Mouse (Mus musculus) heart, embryonic 12.5 days (tissue): ENCODE measurements around the gene Stx17. TPM values are rescaled to one million over a fixed set of nuclear protein-coding genes. Genes with fewer than 3 reads are reported as not detected.
A peak's percentile ranks its signal among the peaks of the same experiment; 100 is the strongest.

Source experiments
- ATAC-seq: fragments of 200-750 bp; cut with Nextera tagmentation; 2 replicates; pipeline ENCODE4 v1.8.0; 2017; ENCODE audit warnings: moderate TSS enrichment, moderate library complexity; ENCODE audit not compliant: insufficient number of reproducible peaks, low FRiP score
- H3K27ac ChIP-seq: fragments of 300-500 bp; sonication (generic); 2 replicates; pipeline ENCODE4 v1.5.1; 2016; ENCODE audit warnings: mild to moderate bottlenecking, moderate library complexity; ENCODE audit not compliant: poor library complexity, severe bottlenecking
- H3K27me3 ChIP-seq: fragments of 300-500 bp; sonication (generic); replicated peaks from 2 replicates; pipeline ENCODE4 v1.6.1; 2016; ENCODE audit warnings: mild to moderate bottlenecking, moderate library complexity
- H3K36me3 ChIP-seq: fragments of 300-500 bp; sonication (generic); 2 replicates; pipeline ENCODE4 v1.6.1; 2016; ENCODE audit warnings: mild to moderate bottlenecking, moderate library complexity
- H3K4me1 ChIP-seq: fragments of 300-500 bp; sonication (generic); replicated peaks from 2 replicates; pipeline ENCODE4 v1.6.1; 2016; ENCODE audit warnings: mild to moderate bottlenecking
- H3K4me2 ChIP-seq: fragments of 300-500 bp; sonication (generic); 2 replicates; pipeline ENCODE4 v1.6.1; 2016; ENCODE audit warnings: mild to moderate bottlenecking, moderate library complexity
- H3K4me3 ChIP-seq: fragments of 300-500 bp; sonication (generic); 2 replicates; pipeline ENCODE4 v1.5.1; 2016; ENCODE audit warnings: mild to moderate bottlenecking
- H3K9ac ChIP-seq: fragments of 300-500 bp; sonication (generic); 2 replicates; pipeline ENCODE4 v1.6.1; 2016; ENCODE audit warnings: mild to moderate bottlenecking, moderate library complexity
- H3K9me3 ChIP-seq: fragments of 300-500 bp; sonication (generic); replicated peaks from 2 replicates; pipeline ENCODE4 v1.6.1; 2016; ENCODE audit warnings: mild to moderate bottlenecking, moderate library complexity
- WGBS: fragments of 180-500 bp; shearing (Covaris S2); methylation state at CpG from one replicate; pipeline ENCODE4 v1.1.7; 2016; 5-methylcytosine and 5-hydroxymethylcytosine counted together
- polyA plus RNA-seq: library from polyadenylated mRNA; unstranded; fragments of >200 nt; fragmentation: Nextera tagmentation; extraction: Ambion mirVana; gene quantifications from 2 replicates; pipeline ENCODE4 v1.2.1, GENCODE M21; 2016

The Stx17 gene
- 22.4 and 25.8 TPM in 2 replicates for polyA plus RNA-seq

DNA sequence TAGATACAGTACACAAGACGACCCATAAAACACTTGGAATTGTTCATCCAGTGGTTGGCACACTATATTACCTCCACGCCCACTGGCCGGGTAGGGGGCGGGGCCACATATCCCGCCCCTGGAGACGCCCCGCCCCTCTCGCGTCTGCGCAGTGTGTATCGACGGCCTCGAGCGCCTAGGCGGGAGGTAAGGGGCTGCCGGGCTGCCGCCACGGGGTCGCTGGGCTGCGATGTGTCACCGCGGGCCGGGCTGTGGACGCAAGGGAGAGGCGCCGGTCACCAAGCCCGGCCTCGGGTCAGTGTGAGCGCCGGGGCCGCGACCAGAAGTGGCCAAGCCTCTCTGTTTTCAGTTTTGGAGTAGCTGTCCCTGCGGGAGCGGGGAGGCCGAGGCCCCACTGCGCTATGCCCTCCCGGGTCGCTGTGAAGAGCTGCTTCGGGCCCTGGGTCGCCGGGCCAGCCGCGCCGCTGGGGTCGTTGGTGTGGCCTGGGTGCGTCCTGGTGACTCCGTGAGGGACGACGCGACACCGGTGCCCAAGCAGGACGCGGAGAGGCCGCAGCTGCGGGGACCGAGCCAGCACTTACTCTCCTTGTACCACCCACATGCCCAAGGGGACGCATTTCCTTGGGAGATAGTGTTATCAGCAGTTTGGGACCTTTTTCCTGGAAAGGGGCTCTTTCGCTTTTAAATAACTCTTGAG is at the start of gene Stx17:
Stx17 (plus strand) TSS at position 143 of the 697 bp plus-strand sequence.
- WGBS: under 1% methylated on average over 58 of the region's 58 CpGs
- H3K4me2 ChIP-seq: peak within 1 kb of the TSS; percentile 91

DNA sequence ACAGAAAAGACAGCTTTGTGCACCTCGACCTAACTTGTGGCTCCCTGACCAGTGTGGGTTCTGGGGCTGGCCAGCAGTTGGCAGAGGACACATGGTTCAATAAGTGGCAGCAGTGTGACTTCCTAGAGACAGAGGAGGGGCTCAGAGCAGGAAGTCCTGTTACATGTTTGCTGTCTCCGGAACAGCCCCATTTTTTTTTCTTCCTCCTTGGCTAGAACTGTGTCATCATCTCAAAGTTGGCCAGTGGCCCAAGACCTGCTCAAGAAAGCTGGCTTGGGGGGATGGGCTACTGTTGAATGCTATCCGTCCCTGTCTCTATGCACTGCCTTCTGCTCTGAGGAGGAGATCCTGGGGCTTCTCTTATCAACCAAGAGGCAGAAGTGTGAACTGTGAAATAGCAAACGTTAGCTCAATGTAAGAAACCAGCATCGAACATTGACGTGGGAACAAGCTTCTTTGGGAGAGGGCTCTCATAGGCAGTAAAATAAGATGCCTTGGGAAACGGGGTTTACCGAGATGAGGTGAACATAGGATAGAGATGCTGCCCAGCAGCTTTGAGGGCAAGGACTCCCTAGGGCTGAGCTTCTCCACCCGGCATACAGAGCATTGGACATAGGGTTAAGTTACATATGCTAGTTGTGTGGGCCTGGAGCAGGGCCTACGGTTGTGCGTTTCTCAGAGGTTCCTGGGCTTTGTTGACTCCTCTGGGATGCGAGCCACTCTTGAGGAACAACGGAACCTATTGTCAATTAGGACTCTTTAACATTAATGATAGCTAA is 47.8 kb upstream of the Stx17 start:
- Histone ChIP-seq H3K4me2 (no peak overlapping the region), H3K9me3 (no peaks in the 10 kb centered on the region), H3K36me3 (no peaks in the 10 kb centered on the region), H3K9ac (no peak overlapping the region), H3K4me3 (no peak overlapping the region), H3K27ac (no peak overlapping the region), H3K4me1 (peaks cover 14% of the 10 kb centered on the region), H3K27me3 (no peaks in the 10 kb centered on the region)
- ATAC-seq: peak; percentile 33
- WGBS: 60% methylated on average over 13 of the region's 13 CpGs

More for the DNA sequence above, at the start of gene Stx17:
- Histone ChIP-seq H3K4me3 (peak within 1 kb of the TSS; percentile 76), H3K36me3 (no peaks in the 10 kb centered on the region), H3K4me1 (peaks cover 4% of the 10 kb centered on the region; the same call in 1 of the 2 replicates), H3K27ac (peak within 1 kb of the TSS; percentile 45), H3K9me3 (no peaks in the 10 kb centered on the region), H3K27me3 (no peaks in the 10 kb centered on the region), H3K9ac (peak within 1 kb of the TSS; percentile 83)
- peak; percentile 100 for ATAC-seq

DNA sequence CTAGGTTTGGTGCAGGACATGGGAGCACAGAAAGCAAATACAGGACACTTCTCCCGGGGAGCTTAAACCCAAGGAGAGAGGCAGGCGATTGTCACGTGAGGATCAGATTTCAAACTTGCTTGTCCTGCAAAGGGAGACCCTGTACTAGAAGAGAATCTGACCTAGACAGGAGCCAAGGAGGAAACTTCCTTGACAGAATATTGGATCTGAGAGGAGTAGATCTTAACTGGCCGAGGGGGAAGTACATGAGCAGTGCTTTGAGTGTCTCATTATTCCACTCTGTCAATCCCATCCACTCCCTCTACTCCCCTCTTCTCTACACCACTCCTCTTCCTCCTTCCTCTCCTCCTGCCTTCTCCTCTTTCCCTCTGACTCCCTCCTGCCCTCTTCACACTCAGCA is 46.5 kb upstream of the Stx17 start:
- H3K9ac ChIP-seq: no peak overlapping the region
- ATAC-seq: no peak
- peaks cover 14% of the 10 kb centered on the region for H3K4me1 ChIP-seq
- no peak overlapping the region for H3K4me3 ChIP-seq
- no peaks in the 10 kb centered on the region for H3K27me3 ChIP-seq
- no peaks in the 10 kb centered on the region for H3K36me3 ChIP-seq
- WGBS: 11% methylated on average over 4 of the region's 4 CpGs
- H3K27ac ChIP-seq: no peak overlapping the region
- H3K4me2 ChIP-seq: peak overlapping the region; percentile 1
- no peaks in the 10 kb centered on the region for H3K9me3 ChIP-seq

DNA sequence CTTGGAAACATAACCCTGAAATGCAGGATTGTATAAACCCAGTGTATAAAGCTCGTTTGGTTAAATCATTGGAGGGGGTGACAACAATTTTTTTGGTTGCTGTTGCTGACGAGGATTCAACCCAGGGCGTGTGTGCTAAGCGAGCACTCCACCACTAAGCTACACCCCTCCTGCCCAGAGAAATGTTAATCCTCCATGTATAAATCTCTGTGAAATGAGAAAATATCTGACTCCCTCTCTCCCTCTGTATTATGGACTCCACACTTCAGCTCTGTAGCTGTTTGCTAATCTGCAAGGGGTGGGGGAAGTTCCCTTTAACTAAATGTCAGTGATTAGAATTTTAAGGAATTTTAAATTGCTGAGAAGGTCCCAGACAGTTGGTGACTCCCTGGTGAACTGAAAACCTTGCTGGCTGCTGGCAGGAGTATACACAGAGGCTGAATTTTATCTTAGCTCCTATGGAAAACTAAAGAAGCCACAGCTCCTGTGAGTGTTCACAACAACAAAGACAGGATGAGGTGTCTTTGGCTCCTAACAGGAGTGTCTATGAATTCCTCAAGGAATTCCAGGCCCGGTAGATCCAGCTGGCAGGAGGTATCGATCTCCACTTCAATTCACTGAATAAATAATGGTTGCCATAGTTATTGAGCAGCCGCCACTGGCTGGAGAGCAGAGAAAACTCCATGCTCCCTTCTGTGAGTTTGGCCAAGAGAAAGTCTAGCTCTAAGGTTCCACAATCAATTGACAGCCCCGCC is 45.3 kb upstream of the Stx17 start:
- Histone ChIP-seq H3K9ac (no peak overlapping the region), H3K36me3 (no peaks in the 10 kb centered on the region), H3K9me3 (no peaks in the 10 kb centered on the region), H3K27me3 (no peaks in the 10 kb centered on the region), H3K27ac (no peak overlapping the region), H3K4me3 (no peak overlapping the region), H3K4me1 (peaks cover 14% of the 10 kb centered on the region), H3K4me2 (no peak overlapping the region)
- ATAC-seq: no peak
- WGBS: 56% methylated on average over 8 of the region's 8 CpGs

DNA sequence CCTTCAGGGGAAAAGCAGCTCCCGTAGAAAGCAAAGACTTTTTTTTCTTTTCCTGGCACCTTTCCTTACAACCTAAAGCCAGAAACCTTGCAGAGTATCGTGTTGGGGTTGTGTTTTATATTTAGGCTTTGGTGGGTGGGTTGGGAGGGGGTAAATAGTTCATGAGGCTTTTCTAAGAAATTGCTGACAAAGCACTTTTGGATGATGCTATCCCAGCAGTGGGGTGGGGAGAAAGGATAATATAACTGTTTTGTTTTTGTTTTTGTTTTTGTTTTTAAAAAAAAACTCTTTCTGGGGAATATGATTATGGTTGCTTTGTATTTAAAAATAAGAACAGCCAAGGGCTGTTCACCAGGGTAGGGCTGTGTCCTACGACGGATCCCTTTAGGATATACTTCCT is 41.3 kb upstream of the Stx17 start:
- Histone ChIP-seq H3K9ac (no peak overlapping the region), H3K4me1 (0 out of 2 replicates have a peak, but pooled peaks cover under 1% of the 10 kb centered on the region), H3K27ac (no peak overlapping the region), H3K4me3 (no peak overlapping the region), H3K9me3 (no peaks in the 10 kb centered on the region), H3K27me3 (no peaks in the 10 kb centered on the region), H3K4me2 (no peak overlapping the region), H3K36me3 (no peaks in the 10 kb centered on the region)
- no peak for ATAC-seq
- 85% methylated on average over 4 of the region's 4 CpGs for WGBS

DNA sequence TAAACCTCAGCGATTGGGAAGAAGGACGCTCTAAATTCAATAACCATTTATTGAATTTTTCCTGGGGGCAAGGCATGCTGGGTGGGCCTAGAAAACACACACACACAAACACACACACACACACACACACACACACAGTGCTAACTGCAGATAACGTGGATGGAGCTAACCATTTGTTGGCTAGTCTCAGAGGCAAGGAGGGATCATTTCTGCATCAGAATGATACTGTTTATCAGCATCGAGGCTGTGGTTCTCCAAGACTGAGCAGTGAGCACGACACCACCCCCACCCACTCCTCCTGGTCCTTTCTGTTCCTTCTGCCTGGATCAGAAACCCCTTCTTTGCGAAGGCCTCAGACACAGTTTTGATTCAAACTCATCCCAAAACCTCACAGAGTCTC is 38.1 kb upstream of the Stx17 start:
- Histone ChIP-seq H3K9ac (no peak overlapping the region), H3K9me3 (no peaks in the 10 kb centered on the region), H3K4me1 (no peaks in the 10 kb centered on the region), H3K27ac (no peak overlapping the region), H3K4me3 (no peak overlapping the region), H3K4me2 (no peak overlapping the region), H3K36me3 (no peaks in the 10 kb centered on the region), H3K27me3 (no peaks in the 10 kb centered on the region)
- 56% methylated on average over 6 of the region's 6 CpGs for WGBS
- ATAC-seq: no peak

DNA sequence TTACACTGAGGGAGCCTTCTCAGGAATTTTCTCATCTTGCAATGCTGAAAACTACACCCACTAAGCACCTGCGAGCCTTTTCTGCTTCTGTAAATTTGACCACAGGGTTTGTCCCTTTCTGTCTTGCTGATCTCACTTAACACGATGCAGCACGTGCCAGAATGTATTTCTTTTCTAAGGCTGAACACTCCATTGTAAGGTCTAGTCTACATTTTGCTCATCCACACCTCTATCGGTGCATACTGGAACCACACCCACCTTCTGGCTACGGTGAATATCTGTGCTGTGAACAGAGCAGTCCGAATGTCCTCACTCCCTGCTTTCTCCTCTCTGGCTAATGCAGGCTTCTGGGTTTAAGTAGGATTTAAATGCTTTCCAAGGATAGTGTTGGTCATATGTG is 37.2 kb upstream of the Stx17 start:
- Histone ChIP-seq H3K9ac (no peak overlapping the region), H3K36me3 (no peaks in the 10 kb centered on the region), H3K9me3 (no peaks in the 10 kb centered on the region), H3K27ac (no peak overlapping the region), H3K4me1 (no peaks in the 10 kb centered on the region), H3K4me2 (no peak overlapping the region), H3K27me3 (no peaks in the 10 kb centered on the region), H3K4me3 (no peak overlapping the region)
- 76% methylated on average over 6 of the region's 6 CpGs for WGBS
- no peak for ATAC-seq

DNA sequence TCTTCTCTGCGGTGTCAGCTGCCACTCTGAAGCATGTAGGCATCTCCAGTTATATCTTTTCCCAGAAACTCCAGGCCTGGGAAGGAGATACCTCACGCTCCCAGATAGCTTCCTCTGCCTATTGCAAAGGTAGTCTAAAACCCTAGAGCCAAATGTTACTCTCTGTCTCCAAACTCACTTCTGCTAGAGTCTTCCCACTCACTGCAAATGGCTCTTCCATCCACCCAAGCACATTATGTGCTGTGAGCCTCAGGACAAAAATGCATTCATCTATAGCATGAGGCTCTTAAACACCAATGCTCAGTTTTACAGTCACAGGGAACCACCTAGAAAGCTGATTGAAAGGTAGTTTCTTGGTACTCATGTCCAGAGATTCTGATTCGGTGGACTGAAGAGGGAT is 31.5 kb upstream of the Stx17 start:
- H3K4me1 ChIP-seq: no peaks in the 10 kb centered on the region
- no peak overlapping the region for H3K4me3 ChIP-seq
- WGBS: 72% methylated on average over 3 of the region's 3 CpGs

DNA sequence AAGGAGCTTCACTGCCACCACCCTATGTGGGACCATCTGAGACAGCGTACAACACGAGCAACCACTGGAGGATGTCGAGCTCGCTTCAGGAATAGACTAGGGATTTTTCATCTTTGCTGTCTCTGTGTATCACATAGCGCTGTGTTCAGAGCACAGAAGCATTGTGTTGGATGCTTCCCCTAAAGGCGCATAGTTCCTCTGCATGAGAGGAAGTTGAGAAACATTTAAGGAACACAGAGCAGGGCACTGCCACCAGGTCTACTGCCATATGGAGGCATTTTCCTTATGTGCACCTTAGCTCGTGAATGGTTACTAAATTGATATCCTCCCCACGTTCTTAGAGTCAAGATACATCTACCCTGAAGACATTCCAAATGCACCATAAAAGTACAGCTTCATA is 24.5 kb upstream of the Stx17 start:
- no peak overlapping the region for H3K27ac ChIP-seq
- H3K36me3 ChIP-seq: no peaks in the 10 kb centered on the region
- H3K4me3 ChIP-seq: no peak overlapping the region
- no peak overlapping the region for H3K4me2 ChIP-seq
- WGBS: 71% methylated on average over 8 of the region's 8 CpGs
- no peak for ATAC-seq
- no peaks in the 10 kb centered on the region for H3K4me1 ChIP-seq
- H3K9me3 ChIP-seq: no peaks in the 10 kb centered on the region
- no peak overlapping the region for H3K9ac ChIP-seq
- H3K27me3 ChIP-seq: no peaks in the 10 kb centered on the region

More for the DNA sequence above, 31.5 kb upstream of the Stx17 start:
- Histone ChIP-seq H3K36me3 (no peaks in the 10 kb centered on the region), H3K9me3 (no peaks in the 10 kb centered on the region), H3K27me3 (no peaks in the 10 kb centered on the region), H3K9ac (no peak overlapping the region), H3K27ac (no peak overlapping the region), H3K4me2 (no peak overlapping the region)
- ATAC-seq: no peak

DNA sequence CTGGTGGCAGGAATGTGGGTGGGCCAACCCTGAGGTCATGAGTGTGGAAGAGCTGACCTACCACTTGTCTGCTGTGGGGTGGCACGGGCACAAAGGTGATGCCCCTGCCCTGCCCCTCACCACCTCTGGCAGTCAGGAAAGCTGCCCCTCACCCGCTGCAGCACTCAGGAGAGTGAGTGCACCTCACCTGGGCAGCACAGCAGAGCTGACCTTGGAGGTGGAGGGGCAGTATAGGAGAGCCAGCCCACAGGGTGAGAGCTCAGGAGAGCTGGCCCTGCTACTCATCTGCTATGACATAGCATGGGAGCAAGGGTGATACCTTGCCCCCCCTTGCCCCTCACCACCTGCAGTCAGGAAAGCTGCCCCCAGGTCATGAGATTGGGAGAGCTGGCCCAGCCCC is 22.7 kb upstream of the Stx17 start:
- Histone ChIP-seq H3K27ac (no peak overlapping the region), H3K9me3 (no peaks in the 10 kb centered on the region), H3K4me2 (no peak overlapping the region), H3K9ac (no peak overlapping the region), H3K36me3 (no peaks in the 10 kb centered on the region), H3K27me3 (no peaks in the 10 kb centered on the region), H3K4me3 (no peak overlapping the region), H3K4me1 (no peaks in the 10 kb centered on the region)
- ATAC-seq: no peak
- WGBS: 68% methylated on average over 2 of the region's 2 CpGs

DNA sequence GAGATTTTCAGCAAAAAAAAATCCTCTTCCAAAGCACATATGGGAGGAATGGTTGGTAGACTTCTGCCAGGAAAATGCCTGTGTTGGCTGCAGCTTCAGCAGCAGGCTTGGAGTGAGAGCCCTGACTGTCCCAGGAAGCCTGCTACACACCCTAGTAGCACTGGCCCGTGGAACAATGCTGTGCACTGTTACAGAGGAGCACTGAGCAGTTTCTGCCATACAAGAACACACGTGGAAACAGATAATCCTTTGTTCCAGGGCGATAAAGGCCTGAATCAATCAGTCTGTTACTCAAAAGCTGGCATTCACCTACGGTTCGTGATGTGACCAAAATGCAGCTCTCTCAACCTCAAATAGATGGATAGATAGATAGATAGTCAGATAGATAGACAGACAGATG is 19.3 kb upstream of the Stx17 start:
- Histone ChIP-seq H3K4me2 (no peak overlapping the region), H3K9me3 (no peaks in the 10 kb centered on the region), H3K9ac (no peak overlapping the region), H3K4me3 (no peak overlapping the region), H3K4me1 (no peaks in the 10 kb centered on the region), H3K27me3 (no peaks in the 10 kb centered on the region), H3K27ac (no peak overlapping the region), H3K36me3 (no peaks in the 10 kb centered on the region)
- ATAC-seq: no peak
- 61% methylated on average over 5 of the region's 5 CpGs for WGBS
